ENCODE assay signal across 10 mouse cellular contexts in the genomic region with DNA sequence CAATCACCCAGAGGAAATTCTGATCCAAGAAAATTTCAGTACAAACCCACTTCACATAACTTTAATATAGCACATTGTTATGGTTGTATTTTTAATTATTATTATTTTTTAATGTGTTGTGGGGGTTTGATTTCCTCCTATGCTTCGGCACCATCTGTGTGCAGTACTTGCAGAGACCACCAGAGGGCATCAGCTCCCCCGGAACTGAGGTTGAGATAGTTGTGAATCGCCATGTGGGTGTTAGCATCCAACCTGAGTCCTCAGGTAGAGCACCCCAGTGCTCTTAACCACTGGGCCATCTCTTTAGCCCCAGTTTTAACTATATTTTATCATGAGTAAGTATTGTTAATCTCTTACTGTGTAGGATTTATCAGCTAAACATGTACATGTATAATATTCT.
DNase-seq lines count a peak whose midpoint lies in the region; ATAC-seq lines count a peak whose summit lies in the region.
"Had no signal": no experiment of that assay in that cellular context is flagged by ENCODE, and none has a peak within 500 bp of the region (broad histone marks: within the 10 kb centered on the region; RNA-seq: fewer than 3 reads in every experiment).

No protein-coding gene starts in this region.

- H3K4me2 ChIP-seq in forebrain, embryonic 11.5 days (ENCODE audit: low read depth, low read length, severe bottlenecking), result no peak overlapping the region
- H3K4me2 ChIP-seq in forebrain, embryonic 13.5 days, result no peak overlapping the region
- H3K4me2 ChIP-seq: hindbrain, embryonic 15.5 days; neural tube, embryonic 12.5 days had no signal

- WGBS in forebrain, embryonic 11.5 days, result 62% methylated on average over 3 of the region's 3 CpGs
- WGBS in forebrain, embryonic 13.5 days, result 66% methylated on average over 3 of the region's 3 CpGs
- WGBS in heart, embryonic 10.5 days, result 50% methylated on average over 3 of the region's 3 CpGs

- no peak overlapping the region for H3K27ac ChIP-seq in forebrain, embryonic 11.5 days (ENCODE audit: low read depth, low read length)
- H3K27ac ChIP-seq in forebrain, embryonic 13.5 days, result no peak overlapping the region
- H3K27ac ChIP-seq in heart, embryonic 10.5 days, result no peak overlapping the region
- H3K27ac ChIP-seq: hindbrain, embryonic 15.5 days; neural tube, embryonic 12.5 days had no signal

- H3K9me3 ChIP-seq in forebrain, embryonic 11.5 days (ENCODE audit: control insufficient read depth, low read length), result no peaks in the 10 kb centered on the region
- no peaks in the 10 kb centered on the region for H3K9me3 ChIP-seq in forebrain, embryonic 13.5 days (replicated peaks)
- no peaks in the 10 kb centered on the region for H3K9me3 ChIP-seq in heart, embryonic 10.5 days
- H3K9me3 ChIP-seq: hindbrain, embryonic 15.5 days; neural tube, embryonic 12.5 days had no signal

- no peak overlapping the region for H3K4me3 ChIP-seq in forebrain, embryonic 11.5 days (ENCODE audit: low read depth, low read length)
- no peak overlapping the region for H3K4me3 ChIP-seq in forebrain, embryonic 13.5 days
- no peak overlapping the region for H3K4me3 ChIP-seq in heart, embryonic 10.5 days
- H3K4me3 ChIP-seq: hindbrain, embryonic 15.5 days; neural tube, embryonic 12.5 days had no signal

- H3K36me3 ChIP-seq in forebrain, embryonic 11.5 days (ENCODE audit: control insufficient read depth, insufficient read depth, low read length), result no peaks in the 10 kb centered on the region
- H3K36me3 ChIP-seq in forebrain, embryonic 13.5 days (ENCODE audit: poor library complexity, severe bottlenecking), result no peaks in the 10 kb centered on the region
- H3K36me3 ChIP-seq in heart, embryonic 10.5 days, result no peaks in the 10 kb centered on the region
- H3K36me3 ChIP-seq: hindbrain, embryonic 15.5 days; neural tube, embryonic 12.5 days had no signal

- peak; percentile 51 for DNase-seq in forebrain, embryonic 11.5 days (ENCODE audit: low spot score)
- peak; percentile 5 for DNase-seq in right cerebral cortex, postnatal 14 days
- no peak for DNase-seq in right cerebral cortex, postnatal 36 days (ENCODE audit: low spot score in 2 of 2)
- peak; percentile 39 to 76 for DNase-seq in spleen, postnatal 4 days (ENCODE audit: low spot score in 2 of 2)
- no peak for DNase-seq in ovary, postnatal 36 days (ENCODE audit: low spot score)
- DNase-seq in heart, embryonic 10.5 days (ENCODE audit: low spot score), result no peak

- H3K27me3 ChIP-seq in forebrain, embryonic 11.5 days (ENCODE audit: control insufficient read depth, insufficient read depth, low read length), result no peaks in the 10 kb centered on the region
- no peaks in the 10 kb centered on the region for H3K27me3 ChIP-seq in forebrain, embryonic 13.5 days
- no peaks in the 10 kb centered on the region for H3K27me3 ChIP-seq in heart, embryonic 10.5 days (ENCODE audit: insufficient read depth, poor library complexity, severe bottlenecking)
- H3K27me3 ChIP-seq: hindbrain, embryonic 15.5 days; neural tube, embryonic 12.5 days had no signal

- H3K4me1 ChIP-seq in forebrain, embryonic 11.5 days (replicated peaks; ENCODE audit: control insufficient read depth, insufficient read depth, low read length), result no peaks in the 10 kb centered on the region
- H3K4me1 ChIP-seq in forebrain, embryonic 13.5 days, result no peaks in the 10 kb centered on the region
- no peaks in the 10 kb centered on the region for H3K4me1 ChIP-seq in heart, embryonic 10.5 days
- H3K4me1 ChIP-seq: hindbrain, embryonic 15.5 days; neural tube, embryonic 12.5 days had no signal

- no peak overlapping the region for H3K9ac ChIP-seq in forebrain, embryonic 11.5 days (ENCODE audit: low read length)
- no peak overlapping the region for H3K9ac ChIP-seq in forebrain, embryonic 13.5 days
- H3K9ac ChIP-seq: hindbrain, embryonic 15.5 days; neural tube, embryonic 12.5 days had no signal

- no peak for ATAC-seq in forebrain, embryonic 11.5 days (replicated peaks; ENCODE audit: low FRiP score)
- no peak for ATAC-seq in forebrain, embryonic 13.5 days
- ATAC-seq in inflammation-experienced regulatory T-cells, adult 6 months, result peak; percentile 65

Comparison
In these comparisons a context has a peak if more than half of its experiments do, and no peak if none do; other contexts are left out.
1. DNase-seq: peak in forebrain, embryonic 11.5 days (single experiment), right cerebral cortex, postnatal 14 days (single experiment) and spleen, postnatal 4 days (2 of 2); none in right cerebral cortex, postnatal 36 days (0 of 2), ovary, postnatal 36 days (single experiment) and heart, embryonic 10.5 days (single experiment).